Mouse (Mus musculus): Measurements from ENCODE around the gene Dnajc17.

Gene Dnajc17

DNA sequence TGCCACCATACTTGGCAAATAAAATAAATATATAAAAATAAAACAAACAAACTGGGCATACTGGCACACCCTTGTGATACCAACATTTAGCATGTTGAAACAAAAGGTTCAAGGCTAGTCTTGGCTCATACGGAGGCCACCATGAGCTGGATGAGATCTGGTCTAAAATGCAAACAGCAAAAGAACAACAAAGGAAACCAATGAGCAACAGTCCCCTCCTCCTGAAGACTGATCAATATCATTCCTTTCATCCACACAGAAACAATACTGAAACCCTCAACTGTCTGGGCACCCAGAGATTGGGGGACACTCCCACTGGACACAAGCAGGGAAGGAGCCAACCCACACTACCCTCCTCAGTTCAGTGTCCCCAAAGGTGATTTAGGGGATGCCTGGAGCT lies 11.1 kb downstream of the Dnajc17 start:
- no peak for DNase-seq

DNA sequence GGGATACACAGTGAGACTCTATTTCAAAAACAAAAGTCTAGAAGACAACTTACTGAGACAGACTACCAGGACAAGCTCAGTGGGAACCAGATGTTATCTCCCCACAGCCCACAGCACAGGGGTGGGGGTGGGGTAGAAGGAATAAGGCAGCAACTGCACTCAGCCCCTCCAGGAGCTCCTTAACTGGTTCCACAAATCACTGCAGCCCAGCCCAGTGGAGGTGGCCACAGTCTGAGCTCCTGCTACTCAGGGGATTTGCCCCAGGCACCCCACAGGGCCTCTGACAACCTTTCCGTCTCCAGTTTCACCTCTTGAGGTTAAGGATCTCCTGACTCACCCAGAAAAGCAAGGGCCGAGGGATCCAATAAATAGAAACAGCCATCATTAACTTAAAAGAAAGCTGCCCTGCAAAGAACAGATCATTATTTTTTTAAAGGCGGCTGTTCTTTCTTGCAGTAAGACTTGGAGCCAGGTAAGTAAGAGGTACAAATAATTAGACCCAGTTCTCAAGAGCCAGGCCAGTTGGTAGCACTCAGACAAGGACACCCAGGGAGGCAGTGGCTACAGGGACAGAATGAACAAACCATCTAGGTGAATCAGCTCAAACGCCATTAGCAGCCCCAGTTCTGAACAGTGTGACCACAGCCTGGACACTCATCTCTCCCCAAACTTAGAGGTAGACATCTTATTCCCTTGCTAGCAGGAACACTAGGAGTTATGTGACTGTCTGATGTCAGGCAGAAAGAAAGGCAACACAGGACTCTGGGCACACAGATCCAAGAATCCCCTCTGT lies 12.1 kb downstream of the Dnajc17 start:
- no peak for DNase-seq

DNA sequence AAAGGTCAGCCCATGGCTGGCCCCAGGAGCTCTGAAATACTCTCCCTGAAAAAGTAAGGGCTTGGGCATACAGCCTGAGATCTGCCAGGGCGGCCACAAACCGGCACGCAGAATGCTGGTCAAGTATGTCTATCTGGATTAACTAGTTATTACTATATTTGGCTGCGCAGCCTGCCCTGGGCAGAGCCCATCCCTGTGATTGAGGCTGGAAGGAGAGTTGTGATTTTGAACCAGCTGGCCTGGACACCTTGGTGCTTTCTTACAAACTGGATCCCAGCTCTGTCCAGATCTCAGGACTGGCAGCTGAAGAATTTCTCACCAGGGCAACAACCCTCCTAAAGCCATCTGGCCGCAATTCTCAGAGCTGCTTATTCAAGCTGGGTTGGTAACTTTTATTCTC lies 14.5 kb downstream of the Dnajc17 start:
- no peak for DNase-seq

DNA sequence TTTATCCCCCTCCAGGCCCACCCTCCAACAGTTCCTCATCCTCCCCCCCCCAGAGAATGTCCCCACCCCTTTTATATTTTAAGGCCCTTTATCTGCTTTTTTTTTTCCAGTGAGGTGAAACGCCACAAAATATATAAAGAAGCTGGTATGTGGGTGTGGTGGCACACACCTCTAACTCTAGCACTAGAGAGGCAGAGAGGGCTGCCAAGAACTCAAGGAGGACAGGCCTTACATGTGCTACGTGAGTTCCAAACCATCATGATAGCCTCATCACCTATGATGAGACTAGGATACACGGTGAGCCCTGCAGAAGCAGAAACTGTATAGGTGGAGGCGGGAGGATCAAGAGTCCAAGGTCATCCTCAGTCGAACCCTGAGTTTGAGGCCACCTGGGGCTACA lies 17.6 kb downstream of the Dnajc17 start:
- no peak for DNase-seq

GRCm38 (mm10) chr2:119189029-119189710 lies 19.4 kb downstream of the Dnajc17 start:
- DNase-seq = peak; percentile 96

- DNase-seq = peak; percentile 79
Measured at GRCm38 (mm10) chr2:119182914-119183313, 25.7 kb downstream of the Dnajc17 start.

DNA sequence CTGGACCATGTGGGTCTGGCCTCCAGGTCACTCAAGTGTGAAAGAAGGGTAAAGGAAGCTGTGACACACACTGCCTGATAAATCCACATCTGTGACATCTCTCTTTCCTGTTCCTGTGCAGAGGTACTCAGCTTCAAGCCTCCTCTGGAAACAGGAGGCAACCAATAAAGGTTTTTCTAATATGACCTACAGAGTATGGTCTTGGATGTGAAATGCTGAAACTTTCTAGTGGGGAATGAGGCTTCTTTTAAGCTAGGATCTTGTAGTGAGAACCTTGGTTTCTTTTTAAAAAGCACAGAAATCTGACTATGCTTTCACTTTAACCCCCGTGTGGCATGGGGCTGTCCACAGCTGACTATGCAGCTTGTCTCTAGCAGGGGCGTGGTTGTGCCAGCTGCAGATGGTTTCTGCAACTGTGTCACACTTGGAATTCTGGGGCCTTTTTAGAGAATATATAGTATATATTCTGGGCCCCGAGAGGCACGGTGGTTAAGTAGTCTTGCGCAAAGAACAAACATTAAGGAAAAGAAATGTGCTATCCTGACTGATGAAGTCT lies 31.1 kb downstream of the Dnajc17 start:
- DNase-seq = no peak

- DNase-seq = no peak
Measured at GRCm38 (mm10) chr2:119176761-119177160, 31.8 kb downstream of the Dnajc17 start.

GRCm38 (mm10) chr2:119175614-119176013 lies 33.0 kb downstream of the Dnajc17 start:
- DNase-seq = no peak

GRCm38 (mm10) chr2:119174866-119175265 lies 33.7 kb downstream of the Dnajc17 start:
- no peak for DNase-seq

DNA sequence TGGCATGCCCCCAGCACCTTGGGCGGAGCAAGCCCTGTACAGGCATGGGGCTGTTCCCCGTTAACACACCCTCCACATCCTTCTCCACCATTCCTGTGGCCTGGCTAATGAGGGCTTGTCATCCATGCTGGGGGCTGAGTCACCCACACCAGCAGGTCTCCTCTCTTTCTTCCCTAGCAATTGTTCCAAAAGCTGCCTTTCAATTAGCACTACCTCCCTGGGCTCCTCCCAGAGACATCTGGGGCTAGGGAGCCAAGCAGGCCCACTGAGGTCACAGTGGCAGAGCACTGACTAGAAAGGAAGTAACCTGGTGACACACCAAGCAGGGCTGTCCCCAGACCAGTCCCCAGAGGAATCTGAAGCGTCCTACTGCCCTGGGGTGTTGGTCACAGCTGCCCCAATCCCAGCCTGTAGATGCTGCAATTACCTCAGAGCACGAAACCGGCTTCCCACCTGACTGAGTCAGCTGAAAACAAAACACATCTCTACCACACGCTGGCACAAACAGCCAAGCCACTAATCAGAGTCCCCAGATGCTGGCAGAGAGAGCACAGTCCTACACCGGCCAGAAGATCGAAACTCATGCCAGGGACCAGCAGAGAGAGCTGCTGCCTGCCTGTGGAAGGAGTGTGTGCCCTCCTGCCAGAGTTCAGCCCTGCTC lies 34.5 kb downstream of the Dnajc17 start, which contains the start of gene Gm14137:
Gm14137 (plus strand) TSS at position 519 of the 661 bp plus-strand sequence.
- peak; percentile 92 for DNase-seq

DNA sequence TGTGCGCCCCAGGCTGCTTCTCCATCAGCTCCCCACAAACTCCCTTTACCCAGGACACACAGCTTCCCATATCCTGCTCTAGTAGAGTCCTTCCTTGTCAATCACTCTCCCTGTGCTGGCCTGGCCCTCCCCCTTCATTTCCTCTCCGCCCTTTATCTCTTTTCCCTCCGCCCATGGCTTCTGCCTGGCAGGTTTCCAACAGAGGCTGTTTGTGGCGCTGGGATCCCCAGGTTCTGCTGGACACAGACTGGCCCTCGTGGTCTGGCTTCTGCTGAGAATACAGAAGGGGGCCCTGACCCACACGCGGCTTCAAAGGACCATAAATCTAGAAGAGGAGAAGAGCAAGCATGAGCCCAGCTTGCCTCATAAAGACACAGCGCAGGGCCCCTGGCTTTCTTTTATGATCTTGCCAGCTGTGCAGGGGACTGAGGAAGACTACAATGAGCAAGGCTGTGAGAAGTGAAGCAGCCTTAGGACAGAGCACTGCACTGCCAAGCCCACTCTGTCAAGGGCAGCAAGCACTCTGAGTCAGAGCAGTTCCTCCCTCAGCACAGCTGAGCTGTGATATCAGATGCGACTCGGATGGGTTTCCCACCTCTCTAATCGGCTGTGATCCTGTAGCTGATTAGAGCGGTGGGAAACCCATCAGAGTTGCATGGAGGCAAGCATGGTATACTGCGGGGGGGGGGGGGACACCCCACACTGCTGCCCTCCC lies 35.6 kb downstream of the Dnajc17 start:
- DNase-seq = peak; percentile 97

DNA sequence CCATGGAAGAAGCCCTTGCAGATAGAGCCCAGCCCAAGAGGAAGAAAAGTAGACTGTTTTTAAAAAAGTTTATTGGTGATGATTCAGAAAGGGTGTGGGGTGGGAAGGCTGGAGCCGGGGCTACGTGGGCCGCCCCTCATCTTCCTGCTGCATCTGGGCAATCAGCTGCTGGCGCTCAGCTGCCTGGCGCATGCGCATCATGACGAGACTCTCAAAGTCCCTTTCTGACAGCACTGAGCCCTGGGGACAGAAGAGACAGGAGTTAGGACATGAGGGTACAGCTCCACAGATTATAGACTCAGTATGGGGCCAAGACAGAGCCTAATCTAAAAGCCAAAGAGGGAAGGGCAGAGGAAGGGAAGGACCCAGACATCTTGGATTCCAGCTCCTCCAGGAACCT lies 36.1 kb downstream of the Dnajc17 start:
- no peak for DNase-seq

DNA sequence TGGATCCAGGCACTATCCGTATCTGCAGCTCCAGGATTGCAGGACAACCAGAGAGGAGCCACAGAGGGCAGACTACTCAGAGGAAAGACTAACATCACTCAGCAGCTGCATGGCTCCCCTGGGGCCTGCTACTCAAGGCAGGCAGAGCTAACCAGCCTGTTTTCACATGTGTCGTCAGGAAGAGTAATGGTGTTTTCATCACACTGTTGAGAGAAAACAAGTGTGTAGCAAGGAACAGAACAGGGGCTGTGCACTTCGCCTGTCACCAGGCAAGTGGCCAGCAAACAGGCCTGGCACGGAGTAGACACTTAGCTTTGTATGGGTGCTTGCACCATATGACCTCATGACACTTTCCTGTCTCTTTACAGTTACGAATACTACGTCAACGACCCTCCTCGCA lies 37.0 kb downstream of the Dnajc17 start:
- peak; percentile 94 for DNase-seq

DNA sequence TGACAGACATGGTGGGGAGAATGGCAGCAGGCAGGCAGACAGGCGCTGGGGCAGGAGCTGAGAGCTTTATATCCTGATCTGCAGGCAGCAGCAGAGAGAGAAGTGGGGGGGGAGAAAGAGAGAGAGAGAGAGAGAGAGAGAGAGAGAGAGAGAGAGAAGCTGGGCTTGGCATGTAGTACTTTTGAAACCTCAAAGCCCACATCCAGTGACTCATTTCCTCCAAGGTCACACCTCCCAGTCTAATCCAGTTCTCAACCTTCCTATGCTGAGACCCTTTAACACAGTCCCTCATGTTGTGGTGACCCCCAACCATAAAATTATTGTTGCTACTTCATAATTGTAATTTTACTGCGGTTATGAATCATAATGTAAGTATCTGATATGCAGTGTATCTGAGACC lies 38.3 kb downstream of the Dnajc17 start:
- DNase-seq = no peak

DNA sequence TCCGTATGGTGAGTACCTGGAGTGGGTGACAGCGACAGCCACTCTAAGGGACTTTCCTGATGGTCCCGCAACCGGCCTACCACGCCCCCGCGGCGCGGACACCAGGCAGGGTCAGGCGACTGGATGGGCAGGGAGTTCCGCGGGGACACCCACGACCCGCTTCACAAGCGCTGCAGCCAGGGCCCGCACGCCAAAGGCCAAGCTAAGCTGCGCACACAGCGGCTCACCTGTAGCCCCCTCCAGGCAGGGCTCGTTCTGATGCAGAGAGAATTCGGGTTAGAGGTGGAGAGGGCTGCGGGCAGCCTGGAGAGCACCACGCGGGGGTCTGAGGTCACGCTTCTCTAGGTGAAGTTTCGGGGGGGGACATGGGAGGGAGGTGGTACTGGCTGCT lies 40.7 kb downstream of the Dnajc17 start:
- DNase-seq = no peak

- peak; percentile 98 for DNase-seq
Measured at GRCm38 (mm10) chr2:119166901-119167865, 41.4 kb downstream of the Dnajc17 start, which contains the start of gene Gchfr. TSS of gene Gchfr (plus strand) at chr2:119167773.

DNA sequence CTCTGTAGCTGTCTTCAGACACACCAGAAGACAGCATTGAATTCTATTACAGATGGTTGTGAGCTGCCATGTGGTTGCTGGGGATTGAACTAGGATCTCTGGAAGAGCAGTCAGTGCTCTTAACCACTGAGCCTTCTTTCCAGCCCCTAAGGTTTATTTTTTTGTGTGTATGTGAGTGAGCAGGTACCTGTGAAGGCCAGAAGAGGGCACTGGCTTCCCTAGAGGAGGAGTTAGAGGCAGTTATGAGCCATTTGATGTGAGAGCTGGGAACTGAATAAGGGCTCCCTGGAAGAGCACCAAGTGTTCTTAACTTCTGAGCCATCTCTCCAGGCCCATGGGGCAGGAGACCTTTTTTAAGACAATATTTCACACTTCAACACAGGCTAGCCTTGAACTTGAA lies 43.2 kb downstream of the Dnajc17 start:
- no peak for DNase-seq

DNA sequence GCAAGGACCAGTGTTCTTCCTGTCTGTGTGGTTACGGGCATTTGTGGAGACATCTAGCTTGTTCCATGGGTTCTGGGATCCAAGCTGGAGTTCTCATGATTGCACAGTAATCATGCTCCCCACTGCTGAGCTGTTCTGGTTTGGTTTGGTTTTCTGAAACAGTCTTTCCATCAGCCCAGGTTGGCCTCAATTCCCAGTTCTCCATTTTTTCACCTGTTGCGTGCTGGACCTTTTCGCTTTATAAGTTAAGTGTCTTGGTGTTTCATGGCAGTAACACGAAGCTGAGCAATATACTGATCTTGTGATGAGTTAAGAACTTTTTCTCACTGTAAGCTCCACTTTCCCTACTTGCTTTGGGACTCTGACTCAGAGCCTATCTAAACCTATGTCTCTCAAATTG lies 44.6 kb downstream of the Dnajc17 start:
- no peak for DNase-seq

- DNase-seq = no peak
Measured at GRCm38 (mm10) chr2:119163135-119163534, 45.5 kb downstream of the Dnajc17 start.

GRCm38 (mm10) chr2:119161247-119161646 lies 47.3 kb downstream of the Dnajc17 start:
- DNase-seq = peak; percentile 92

GRCm38 (mm10) chr2:119157836-119158235 lies 50.8 kb downstream of the Dnajc17 start:
- DNase-seq = no peak
